Mouse (Mus musculus) urinary bladder, postnatal 10 days (tissue): Measurements from ENCODE around the gene Gm648.
"Not testable (repeated sequence)": the region's sequence is repeated elsewhere in the genome, so short reads cannot be mapped to it uniquely, and the experiment has no call there.

Experiments used
- DNase-seq: peaks from one replicate; pipeline ENCODE4 v3.0.0; 2022; ENCODE audit warnings: low spot score

Gene Gm648

GRCm38 (mm10) chrX:56549506-56549905, at the start of gene Gm648:
Gene Gm648 (minus strand): TSS chrX:56549606.
- DNase-seq = no peak

GRCm38 (mm10) chrX:56597887-56598640, 48.7 kb upstream of the Gm648 start, which contains the start of gene Mmgt1:
Gene Mmgt1 (minus strand): TSS chrX:56598069.
- DNase-seq = peak; percentile 60

- DNase-seq = no peak
Observed at GRCm38 (mm10) chrX:56597219-56597886, 47.9 kb upstream of the Gm648 start.

- no peak for DNase-seq
Observed at GRCm38 (mm10) chrX:56578200-56578599, 28.8 kb upstream of the Gm648 start.

- no peak for DNase-seq
Observed at GRCm38 (mm10) chrX:56572465-56572864, 23.1 kb upstream of the Gm648 start.

- no peak for DNase-seq
Observed at GRCm38 (mm10) chrX:56553584-56553983, 4.2 kb upstream of the Gm648 start.

- no peak for DNase-seq
Observed at GRCm38 (mm10) chrX:56537162-56537561, 12.2 kb downstream of the Gm648 start.

GRCm38 (mm10) chrX:56531266-56531665, 18.1 kb downstream of the Gm648 start:
- DNase-seq = peak; percentile 15

- not testable (repeated sequence) for DNase-seq
Observed at GRCm38 (mm10) chrX:56524442-56524841, 25.0 kb downstream of the Gm648 start, which contains the start of gene Gm10477. Gene Gm10477 (plus strand): TSS chrX:56524742.

- no peak for DNase-seq
Observed at GRCm38 (mm10) chrX:56497241-56497640, 52.2 kb downstream of the Gm648 start.
